8 mouse cellular contexts compared by ENCODE assay signal in the genomic region with DNA sequence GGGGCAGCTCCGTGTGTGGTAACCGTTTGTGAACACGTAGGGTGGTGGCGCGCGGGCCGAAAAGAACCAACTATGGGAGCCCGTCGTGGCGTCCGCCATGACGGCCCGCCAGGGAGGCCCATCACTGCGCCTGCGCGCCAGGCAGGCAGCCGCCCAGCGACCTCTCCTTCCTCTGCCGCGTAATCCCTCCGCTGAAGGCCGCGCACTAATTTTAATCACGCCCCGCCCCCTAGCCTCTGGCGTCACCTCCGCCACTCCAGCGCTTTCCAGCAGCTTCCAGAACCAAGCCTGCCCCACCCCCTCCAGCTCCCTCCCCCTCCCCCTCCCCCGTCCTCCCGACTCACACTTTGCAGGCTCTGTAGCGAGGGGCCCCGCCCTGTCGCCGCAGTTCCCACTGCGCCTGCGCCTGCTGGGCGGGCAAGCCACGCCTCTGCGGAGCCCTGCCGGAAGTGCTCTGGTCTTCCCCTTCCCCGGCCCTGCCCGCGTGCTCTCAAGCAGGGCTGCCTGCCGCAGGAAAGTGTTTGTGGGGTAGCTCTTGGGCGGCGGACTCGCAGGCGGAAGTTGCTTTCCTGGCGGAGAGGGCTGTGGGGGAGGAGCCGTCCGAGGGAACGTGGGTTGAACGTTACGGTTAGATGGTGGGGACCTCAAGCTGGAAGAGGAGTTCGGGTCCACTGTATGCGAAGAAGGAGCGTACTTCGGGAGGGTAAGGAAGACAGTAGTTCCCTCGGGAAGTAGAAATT. TPM values are rescaled to one million over a fixed set of nuclear protein-coding genes. Genes with fewer than 3 reads are reported as not detected.
DNase-seq lines count a peak whose midpoint lies in the region; ATAC-seq and TF ChIP-seq lines count a peak whose summit lies in the region.

A gene (plus strand): TSS at position 247 of the 740 bp plus-strand sequence.
A gene (minus strand): TSS at position 386 of the 740 bp plus-strand sequence.

- peaks cover 23% of the 10 kb centered on the region for H3K4me1 ChIP-seq in heart, embryonic 12.5 days (replicated peaks)
- H3K4me1 ChIP-seq in kidney, postnatal 0 days (replicated peaks; ENCODE audit: insufficient read depth, low read length): peaks cover 12% of the 10 kb centered on the region
- H3K4me1 ChIP-seq in liver, embryonic 11.5 days (replicated peaks; ENCODE audit: control insufficient read depth, insufficient read depth, low read length): peaks cover 20% of the 10 kb centered on the region
- peaks cover 12% of the 10 kb centered on the region for H3K4me1 ChIP-seq in stomach, embryonic 14.5 days (ENCODE audit: control insufficient read depth, insufficient read depth, low read length)

- no peaks in the 10 kb centered on the region for H3K9me3 ChIP-seq in heart, embryonic 12.5 days (replicated peaks)
- no peaks in the 10 kb centered on the region for H3K9me3 ChIP-seq in kidney, postnatal 0 days (replicated peaks; ENCODE audit: low read length)
- H3K9me3 ChIP-seq in liver, embryonic 11.5 days (ENCODE audit: control insufficient read depth, low read length): no peaks in the 10 kb centered on the region
- no peaks in the 10 kb centered on the region for H3K9me3 ChIP-seq in stomach, embryonic 14.5 days (ENCODE audit: control insufficient read depth, low read depth, low read length)

- peak within 1 kb of the TSS; percentile 78 for H3K4me2 ChIP-seq in heart, embryonic 12.5 days
- H3K4me2 ChIP-seq in kidney, postnatal 0 days (ENCODE audit: low read length): peak within 1 kb of the TSS; percentile 72
- H3K4me2 ChIP-seq in liver, embryonic 11.5 days: peak within 1 kb of the TSS; percentile 88
- peak within 1 kb of the TSS; percentile 75 for H3K4me2 ChIP-seq in stomach, embryonic 14.5 days (replicated peaks; ENCODE audit: low read depth, low read length)

- H3K9ac ChIP-seq in heart, embryonic 12.5 days: peak within 1 kb of the TSS; percentile 89
- peak within 1 kb of the TSS; percentile 83 for H3K9ac ChIP-seq in kidney, postnatal 0 days (ENCODE audit: low read depth, low read length)
- H3K9ac ChIP-seq in liver, embryonic 11.5 days (ENCODE audit: low read depth, low read length): peak within 1 kb of the TSS; percentile 93
- peak within 1 kb of the TSS; percentile 73 for H3K9ac ChIP-seq in stomach, embryonic 14.5 days (replicated peaks; ENCODE audit: low read depth, low read length)

- under 1% methylated on average over 57 of the region's 59 CpGs for WGBS in heart, embryonic 12.5 days
- WGBS in kidney, postnatal 0 days: 1% methylated on average over 59 of the region's 59 CpGs
- under 1% methylated on average over 55 of the region's 59 CpGs for WGBS in liver, embryonic 11.5 days
- WGBS in stomach, embryonic 14.5 days: 0% methylated on average over 54 of the region's 59 CpGs

- no peaks in the 10 kb centered on the region for H3K27me3 ChIP-seq in heart, embryonic 12.5 days (replicated peaks)
- no peaks in the 10 kb centered on the region for H3K27me3 ChIP-seq in kidney, postnatal 0 days (ENCODE audit: insufficient read depth, low read length)
- no peaks in the 10 kb centered on the region for H3K27me3 ChIP-seq in liver, embryonic 11.5 days (replicated peaks; ENCODE audit: control insufficient read depth, insufficient read depth, low read length)
- H3K27me3 ChIP-seq in stomach, embryonic 14.5 days (ENCODE audit: control insufficient read depth, insufficient read depth, low read length): no peaks in the 10 kb centered on the region

- peaks cover 8% of the 10 kb centered on the region for H3K36me3 ChIP-seq in heart, embryonic 12.5 days
- peaks cover 5% of the 10 kb centered on the region; the same call in 1 of the 2 replicates for H3K36me3 ChIP-seq in kidney, postnatal 0 days (ENCODE audit: insufficient read depth, low read length)
- peaks cover 5% of the 10 kb centered on the region; the same call in 1 of the 2 replicates for H3K36me3 ChIP-seq in liver, embryonic 11.5 days (ENCODE audit: control insufficient read depth, insufficient read depth, low read length)
- peaks cover 8% of the 10 kb centered on the region for H3K36me3 ChIP-seq in stomach, embryonic 14.5 days (ENCODE audit: control insufficient read depth, insufficient read depth, low read length)

- peak within 1 kb of the TSS; percentile 84 for H3K4me3 ChIP-seq in heart, embryonic 12.5 days
- peak within 1 kb of the TSS; percentile 82 for H3K4me3 ChIP-seq in kidney, postnatal 0 days (replicated peaks; ENCODE audit: low read depth, low read length)
- H3K4me3 ChIP-seq in liver, embryonic 11.5 days (ENCODE audit: low read depth, low read length): peak within 1 kb of the TSS; percentile 79
- H3K4me3 ChIP-seq in stomach, embryonic 14.5 days (ENCODE audit: low read depth, low read length): peak within 1 kb of the TSS; percentile 73

- peak; percentile 100 for DNase-seq in CD4-positive helper T cell, adult 2 months (ENCODE audit: low read depth, low spot score)
- DNase-seq in brain, embryonic 18.5 days (ENCODE audit: low read depth, low spot score): peak; percentile 96
- peak; percentile 99 for DNase-seq in kidney, postnatal 0 days (ENCODE audit: low spot score)
- peak; percentile 100 for DNase-seq in liver, embryonic 11.5 days (ENCODE audit: low spot score)
- peak; percentile 99 for DNase-seq in naive thymus-derived CD4-positive, alpha-beta T cell, adult 2 months (ENCODE audit: low read depth)

- ATAC-seq in erythroid progenitor cell, adult 5-6 weeks (replicated peaks; ENCODE audit: low FRiP score, poor library complexity, severe bottlenecking): peak; percentile 86
- ATAC-seq in heart, embryonic 12.5 days (ENCODE audit: insufficient number of reproducible peaks, low FRiP score): peak; percentile 99
- ATAC-seq in kidney, postnatal 0 days (replicated peaks; ENCODE audit: low FRiP score, low read depth): peak; percentile 98
- ATAC-seq in liver, embryonic 11.5 days (replicated peaks; ENCODE audit: low FRiP score): peak; percentile 96
- peak; percentile 97 for ATAC-seq in stomach, embryonic 14.5 days (ENCODE audit: insufficient number of reproducible peaks, insufficient read depth, low FRiP score, low read depth)

- H3K27ac ChIP-seq in heart, embryonic 12.5 days (ENCODE audit: poor library complexity, severe bottlenecking): peak within 1 kb of the TSS; percentile 98
- peak within 1 kb of the TSS; percentile 95 for H3K27ac ChIP-seq in kidney, postnatal 0 days
- H3K27ac ChIP-seq in liver, embryonic 11.5 days (ENCODE audit: low read depth, low read length): peak within 1 kb of the TSS; percentile 98
- H3K27ac ChIP-seq in stomach, embryonic 14.5 days (ENCODE audit: low read length): peak within 1 kb of the TSS; percentile 93

- 0 out of 2 replicates have a peak, but pooled peaks have one; percentile 14 for TF ChIP-seq CTCF in kidney, postnatal 0 days (IDR thresholded peaks at IDR 0.05; ENCODE audit: low read depth)

RNA-seq across cellular contexts. Expression of the first gene that starts in this region (rescaled TPM):
- total RNA-seq in erythroid progenitor cell, adult 5-6 weeks (2015; ENCODE audit: low replicate concordance): 26.4 and 42.9 TPM in 2 replicates
- total RNA-seq in erythroid progenitor cell, adult 5-6 weeks (2017; ENCODE audit: low replicate concordance): 22.1 and 31.8 TPM in 2 replicates
- 36.3 and 38.1 TPM in 2 replicates for polyA plus RNA-seq in heart, embryonic 12.5 days (2016; fragmentation: Nextera tagmentation; extraction: Ambion mirVana)
- polyA plus RNA-seq in kidney, postnatal 0 days (2015; fragmentation: Nextera tagmentation; extraction: Ambion mirVana): 29.2 and 33.6 TPM in 2 replicates
- 53.2 and 62.3 TPM in 2 replicates for polyA plus RNA-seq in liver, embryonic 11.5 days (2014; fragmentation: Nextera tagmentation; extraction: Ambion mirVana)
- polyA plus RNA-seq in stomach, embryonic 14.5 days (2014; fragmentation: Nextera tagmentation; extraction: Ambion mirVana): 51.6 and 54.4 TPM in 2 replicates

RNA-seq across cellular contexts. Expression of the second gene that starts in this region (rescaled TPM):
- 681 and 819 TPM in 2 replicates for total RNA-seq in erythroid progenitor cell, adult 5-6 weeks (2015; ENCODE audit: low replicate concordance)
- 585 and 610 TPM in 2 replicates for total RNA-seq in erythroid progenitor cell, adult 5-6 weeks (2017; ENCODE audit: low replicate concordance)
- 801 and 858 TPM in 2 replicates for polyA plus RNA-seq in heart, embryonic 12.5 days (2016; fragmentation: Nextera tagmentation; extraction: Ambion mirVana)
- polyA plus RNA-seq in kidney, postnatal 0 days (2015; fragmentation: Nextera tagmentation; extraction: Ambion mirVana): 1,196 and 1,208 TPM in 2 replicates
- polyA plus RNA-seq in liver, embryonic 11.5 days (2014; fragmentation: Nextera tagmentation; extraction: Ambion mirVana): 1,278 and 1,318 TPM in 2 replicates
- polyA plus RNA-seq in stomach, embryonic 14.5 days (2014; fragmentation: Nextera tagmentation; extraction: Ambion mirVana): 1,555 and 1,628 TPM in 2 replicates

Comparison
In these comparisons a context has a peak if more than half of its experiments do, and no peak if none do; other contexts are left out.
1. Peak in every context shown above with its lines: DNase-seq, ATAC-seq, H3K4me3 ChIP-seq and H3K27ac ChIP-seq.